Mouse (Mus musculus) MEL-GATA-1-ER (cell line): ENCODE data around the gene Gcm2.
A peak's percentile ranks its signal among the peaks of the same experiment; 100 is the strongest.

Source experiments
- DNase-seq: peaks from one replicate; pipeline ENCODE4 v3.0.0-alpha.2; 2012; ENCODE audit warnings: low read depth; ENCODE audit errors: extremely low read depth

Gcm2 gene

DNA sequence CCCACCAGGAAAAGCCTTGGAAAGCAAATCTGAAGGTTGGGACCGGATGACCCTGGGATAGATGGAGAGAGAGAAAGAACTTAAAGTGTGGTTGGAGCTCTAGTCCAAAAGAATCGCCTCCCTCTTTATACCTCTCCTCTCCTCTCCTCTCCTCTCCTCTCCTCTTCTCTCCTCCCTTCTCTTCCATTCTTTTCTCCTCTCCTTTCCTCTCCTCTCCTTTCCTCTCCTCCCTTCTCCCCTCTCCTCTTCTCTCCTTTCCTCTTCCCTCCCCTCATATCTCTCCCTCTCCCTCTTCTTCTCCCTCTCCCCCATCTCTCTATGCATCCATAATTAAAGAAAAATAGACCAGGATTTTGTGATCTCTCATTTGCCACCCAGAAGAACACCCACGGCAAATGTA, at the start of gene Gcm2:
Gene Gcm2, minus strand, starts transcription at position 101 of the 400 bp plus-strand sequence.
- DNase-seq: no peak

DNA sequence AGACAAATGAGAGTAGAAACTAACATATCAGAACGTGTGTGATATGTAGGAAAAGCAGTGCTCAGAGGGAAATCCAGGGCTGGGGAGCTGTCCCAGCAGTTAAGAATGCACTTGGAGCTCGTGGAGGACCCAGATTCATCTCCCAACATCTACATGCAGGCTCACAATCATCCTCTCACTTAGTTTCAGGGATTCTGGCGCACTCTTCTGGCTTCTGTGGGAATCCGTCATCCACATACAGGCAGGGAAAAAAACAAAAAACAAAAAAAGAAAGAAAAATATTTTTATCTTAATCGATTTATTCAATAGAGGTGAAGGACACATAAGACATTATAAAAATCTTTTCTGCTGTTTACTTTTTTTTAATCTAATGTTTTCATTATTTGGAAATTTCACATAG, 47.6 kb upstream of the Gcm2 start:
- no peak for DNase-seq

DNA sequence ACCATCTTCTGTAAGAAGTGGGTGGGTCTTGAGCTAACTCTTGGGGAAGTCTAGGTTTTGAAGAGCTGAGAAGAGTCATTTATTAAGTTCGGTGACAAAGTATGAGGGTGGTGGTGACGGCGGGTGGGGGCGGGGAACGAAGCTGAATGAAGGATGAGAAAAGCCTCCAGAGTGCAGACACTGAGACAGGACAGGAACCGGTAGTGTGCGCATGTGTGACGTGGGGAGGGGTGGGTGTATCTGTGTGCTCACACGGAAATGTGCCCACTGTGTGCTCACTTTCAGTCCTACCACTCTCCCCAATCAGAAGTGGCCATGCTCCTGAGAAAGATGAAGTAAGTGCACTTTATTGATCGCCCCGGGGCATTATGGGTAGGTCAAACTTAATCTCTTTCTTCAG, 42.3 kb upstream of the Gcm2 start:
- DNase-seq: no peak

DNA sequence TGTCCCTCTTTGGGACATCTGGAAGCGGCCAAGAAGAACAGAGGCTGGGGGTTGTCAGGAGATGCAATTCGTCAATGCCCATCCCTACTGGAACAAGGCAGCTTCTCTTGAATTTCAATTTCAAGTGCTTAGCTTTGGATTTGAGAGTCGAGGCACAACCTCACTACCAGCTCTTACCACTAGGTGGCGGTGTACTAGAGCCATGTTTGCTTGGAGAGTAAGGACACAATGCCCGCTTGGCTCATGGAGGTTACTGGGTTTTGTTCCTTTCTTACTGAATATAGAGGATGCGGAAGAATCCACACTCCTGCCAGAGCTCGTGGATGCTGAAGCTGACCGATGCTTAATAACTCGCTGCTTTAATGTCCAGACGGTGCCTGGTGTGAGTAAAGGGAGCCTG, 35.4 kb upstream of the Gcm2 start:
- peak; percentile 44 for DNase-seq

DNA sequence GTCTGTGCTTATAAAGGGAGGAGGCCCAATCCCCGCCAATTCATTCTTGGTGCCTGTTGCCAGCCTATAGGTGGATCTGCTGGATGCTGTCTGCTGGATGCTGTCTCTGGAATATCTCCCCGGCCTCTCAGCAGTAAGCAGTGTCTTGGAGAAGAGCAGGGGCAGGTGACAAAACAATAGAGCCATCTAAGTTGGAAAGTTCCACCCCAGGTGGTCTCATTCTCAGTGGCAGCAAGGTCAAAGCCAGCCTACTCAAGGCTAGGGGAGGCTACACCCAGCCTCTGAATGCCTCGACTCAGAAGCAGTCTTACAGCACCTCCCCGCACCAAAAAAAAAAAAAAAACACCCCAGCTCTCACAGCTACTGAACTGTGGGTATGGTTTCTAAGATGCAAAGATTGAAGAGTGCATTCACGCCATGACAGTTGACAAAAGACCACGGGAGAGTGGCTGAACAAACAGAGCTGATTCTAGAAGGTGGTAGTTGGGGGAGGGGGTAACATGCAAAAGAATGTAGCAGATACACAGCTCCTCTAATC, 34.7 kb upstream of the Gcm2 start:
- no peak for DNase-seq

DNA sequence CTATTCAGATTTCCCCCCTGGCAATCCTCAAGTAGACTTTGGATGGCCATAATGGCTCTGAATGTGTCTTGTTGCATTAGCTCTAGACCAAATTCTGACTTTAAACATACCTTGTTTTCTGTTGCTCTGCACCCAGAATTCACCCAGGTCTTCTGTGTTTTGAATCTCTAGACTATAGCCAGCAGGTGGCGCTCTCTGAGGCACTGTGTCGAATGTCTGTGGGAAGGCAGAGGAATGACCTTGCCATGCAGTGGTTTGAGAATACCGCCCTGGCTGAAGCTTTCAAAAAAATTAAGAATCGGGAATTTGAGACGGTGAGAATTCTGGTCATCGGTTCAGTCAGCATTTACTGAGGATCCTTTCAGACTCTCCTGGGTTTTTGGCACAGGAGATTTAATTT, 24.1 kb upstream of the Gcm2 start:
- DNase-seq: peak; percentile 21

DNA sequence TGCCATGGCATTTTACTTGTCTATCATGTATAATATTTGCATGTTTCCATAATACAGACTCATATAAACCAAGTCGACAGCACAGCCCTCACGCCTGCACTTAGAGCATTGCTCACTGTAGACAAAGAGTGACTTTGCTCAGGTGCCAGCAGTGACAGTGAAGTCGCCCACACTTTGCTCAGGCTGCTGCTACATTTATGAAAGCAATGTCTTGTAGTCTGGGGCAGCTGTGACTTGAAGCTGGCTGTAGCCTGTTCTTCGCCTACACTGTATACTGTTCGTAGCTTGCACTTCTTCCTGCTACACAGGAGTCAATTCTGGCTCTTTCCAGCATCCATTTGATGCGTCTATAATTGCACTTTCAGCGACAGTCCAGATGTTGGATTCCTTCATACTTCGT, 18.2 kb upstream of the Gcm2 start:
- no peak for DNase-seq

DNA sequence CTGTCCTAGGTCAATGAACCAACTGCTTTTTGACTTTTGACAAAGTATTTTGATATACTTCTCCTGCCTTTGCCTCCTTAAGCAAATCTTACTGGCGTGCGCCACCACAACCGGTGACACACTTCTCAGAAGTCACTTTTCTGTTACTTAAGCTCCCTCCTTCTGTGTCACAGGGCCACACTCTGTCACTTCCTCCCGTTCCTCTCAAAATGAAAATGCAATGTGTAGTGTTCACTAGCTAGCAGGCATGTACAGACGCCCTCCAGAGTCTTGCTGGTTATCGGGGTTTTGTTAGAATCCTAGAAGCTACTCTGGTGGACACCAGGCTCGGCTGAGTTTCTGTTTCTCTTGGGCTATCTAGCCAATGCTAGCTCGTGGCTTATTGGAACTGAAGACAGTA, 17.5 kb upstream of the Gcm2 start:
- no peak for DNase-seq

DNA sequence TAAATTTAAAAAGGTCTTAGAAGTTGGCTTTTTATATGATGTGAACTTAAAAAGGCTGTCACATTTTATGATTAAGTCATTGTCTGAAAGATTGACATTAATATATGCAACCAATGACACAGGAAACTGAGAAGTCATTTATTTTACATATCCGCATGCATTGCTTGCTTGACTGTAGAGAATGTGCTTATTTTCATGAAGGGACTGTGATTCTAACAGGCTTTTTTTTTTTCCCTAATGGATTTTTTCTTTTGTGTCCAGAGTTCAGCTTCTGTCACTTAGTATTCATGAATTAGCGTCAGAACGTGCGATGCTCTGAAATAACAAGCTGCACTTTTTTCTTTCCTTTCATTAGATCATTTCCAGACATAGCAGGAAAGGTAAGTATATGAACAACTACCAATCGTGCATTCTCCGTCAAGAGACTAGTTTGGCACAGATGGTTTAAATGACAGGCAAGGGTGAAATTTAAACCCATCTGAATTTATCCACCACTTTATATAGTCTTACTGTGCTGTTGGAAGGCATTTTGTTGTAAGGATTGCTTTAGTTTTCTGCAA, 12.9 kb upstream of the Gcm2 start:
- DNase-seq: no peak

DNA sequence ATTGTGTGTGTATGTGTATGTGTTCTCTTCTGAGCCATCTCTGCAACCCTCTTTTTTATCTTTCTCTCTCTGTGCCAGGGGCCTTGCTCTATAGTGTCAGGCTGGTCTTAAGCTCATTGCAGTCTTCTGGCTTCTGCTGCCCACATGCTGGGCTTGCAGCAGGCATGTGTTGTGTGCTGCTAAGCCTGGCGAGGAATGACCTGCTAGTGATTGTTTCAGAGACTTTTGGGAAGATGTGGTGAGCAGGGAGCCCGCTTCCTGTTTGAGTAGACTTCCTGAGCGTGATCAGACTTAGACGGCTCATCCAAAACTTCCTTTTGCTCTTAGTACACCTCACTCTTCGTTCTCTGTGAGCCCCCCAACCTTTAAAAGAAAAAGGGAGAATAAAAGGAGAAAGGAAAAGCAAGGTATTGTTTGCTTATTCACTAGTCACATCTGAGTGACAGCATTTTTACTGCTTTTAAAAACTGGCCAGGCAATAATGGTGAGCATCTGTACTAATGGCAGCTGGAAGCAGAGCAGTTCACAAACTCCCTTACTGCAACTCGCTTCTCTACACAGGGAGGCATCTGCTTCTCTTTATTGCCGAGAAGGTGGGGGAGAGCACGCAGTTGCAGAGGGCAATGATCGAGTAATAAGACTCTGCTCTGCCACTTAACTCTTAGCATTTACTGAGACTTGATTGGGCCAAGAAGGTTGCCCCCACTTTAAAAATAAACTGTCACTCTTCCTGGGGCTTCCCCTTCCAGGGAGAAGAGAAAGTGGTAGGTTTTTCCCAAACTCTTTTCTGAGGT, 8.5 kb upstream of the Gcm2 start:
- DNase-seq: no peak

DNA sequence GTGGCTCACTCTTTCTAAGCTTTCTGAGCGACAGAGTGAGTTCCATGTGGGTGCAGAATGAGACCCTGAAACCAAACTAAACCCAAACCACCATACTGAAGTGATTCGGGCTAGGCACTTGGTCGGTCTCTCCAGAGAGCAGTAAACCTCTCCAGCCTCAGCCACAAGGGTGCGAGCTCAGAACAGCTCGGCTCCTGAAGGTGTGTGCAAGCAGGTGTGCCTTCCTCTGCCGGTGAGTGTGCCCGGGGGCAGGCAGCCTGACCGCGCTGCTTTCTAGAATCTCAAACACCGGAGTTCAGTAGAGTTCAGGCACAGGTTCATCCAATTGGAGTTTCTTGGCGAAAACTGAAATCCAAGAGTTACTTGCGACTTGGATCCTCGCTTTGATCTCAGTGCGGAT, 3.1 kb upstream of the Gcm2 start, which contains the start of gene Sycp2l:
Gene Sycp2l, plus strand, starts transcription at position 368 of the 400 bp plus-strand sequence.
- DNase-seq: no peak

DNA sequence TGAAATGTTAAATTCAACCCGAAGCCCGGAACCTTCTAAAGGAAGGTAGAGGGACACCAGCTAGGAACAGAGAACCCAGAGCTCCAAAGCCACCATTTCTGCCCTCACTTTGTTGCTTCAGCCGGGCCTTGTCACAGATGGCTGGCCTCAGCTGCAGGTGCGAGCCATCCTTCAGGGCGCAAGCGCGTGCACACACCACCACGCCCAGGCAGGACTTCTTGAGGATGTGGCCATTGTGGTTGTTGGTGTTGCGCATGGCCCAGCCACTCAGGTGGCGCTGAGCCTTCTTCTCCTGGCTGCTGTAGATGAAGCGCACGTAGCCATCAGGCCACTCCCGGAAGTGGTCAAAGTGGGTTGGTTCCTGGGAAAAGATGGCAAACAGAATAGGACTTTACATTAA, 5.3 kb downstream of the Gcm2 start:
- no peak for DNase-seq

DNA sequence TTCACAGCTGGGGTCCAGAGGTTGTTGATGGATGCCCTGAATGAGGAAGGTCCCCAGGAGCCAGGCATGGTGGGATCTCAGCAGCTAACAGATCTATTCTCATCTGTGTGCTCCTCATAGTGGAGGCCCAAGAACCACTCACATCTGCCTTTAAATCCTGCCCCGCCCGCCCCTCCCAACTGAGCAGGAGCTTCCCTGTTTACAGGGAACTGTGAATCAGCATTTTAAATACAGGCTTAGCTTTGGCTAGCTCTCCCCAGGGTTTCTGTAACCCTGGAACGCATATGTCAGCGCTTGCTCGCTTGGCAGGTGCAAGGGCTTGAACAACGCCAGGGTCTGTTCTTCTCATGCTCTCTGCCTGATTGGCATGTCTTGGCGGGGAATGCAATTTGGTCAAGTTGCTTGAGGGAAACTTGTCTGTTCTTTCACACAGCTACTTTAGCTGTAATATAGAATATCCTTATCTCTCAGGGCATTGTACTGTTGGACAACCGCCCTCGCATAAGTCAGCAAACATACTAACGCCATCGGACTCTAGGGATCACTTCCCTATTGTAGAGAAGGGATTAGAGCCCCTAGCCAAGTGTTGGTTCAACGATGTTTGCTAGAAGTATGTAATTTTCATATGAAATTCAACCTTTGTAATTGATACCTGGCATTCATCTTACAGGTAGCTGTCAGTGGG, 6.9 kb downstream of the Gcm2 start:
- peak; percentile 43 for DNase-seq

DNA sequence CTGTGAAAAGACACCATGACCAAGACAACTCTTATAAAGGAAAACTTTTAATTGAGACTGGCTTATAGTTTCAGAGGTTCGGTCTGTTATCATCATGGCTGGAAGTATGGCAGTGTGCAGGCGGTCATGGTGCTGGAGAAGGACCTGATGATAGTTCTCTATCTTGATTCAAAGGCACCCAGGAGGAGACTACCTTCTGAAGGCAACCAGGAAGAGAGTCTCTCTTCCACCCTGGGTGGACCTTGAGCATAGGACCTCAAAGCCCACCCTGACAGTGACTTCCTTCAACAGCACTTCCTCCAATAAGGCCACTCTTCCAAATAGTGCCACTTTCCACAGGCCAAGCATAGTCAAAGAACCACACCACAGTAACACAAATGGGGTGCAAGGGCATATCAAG, 10.8 kb downstream of the Gcm2 start:
- DNase-seq: no peak

DNA sequence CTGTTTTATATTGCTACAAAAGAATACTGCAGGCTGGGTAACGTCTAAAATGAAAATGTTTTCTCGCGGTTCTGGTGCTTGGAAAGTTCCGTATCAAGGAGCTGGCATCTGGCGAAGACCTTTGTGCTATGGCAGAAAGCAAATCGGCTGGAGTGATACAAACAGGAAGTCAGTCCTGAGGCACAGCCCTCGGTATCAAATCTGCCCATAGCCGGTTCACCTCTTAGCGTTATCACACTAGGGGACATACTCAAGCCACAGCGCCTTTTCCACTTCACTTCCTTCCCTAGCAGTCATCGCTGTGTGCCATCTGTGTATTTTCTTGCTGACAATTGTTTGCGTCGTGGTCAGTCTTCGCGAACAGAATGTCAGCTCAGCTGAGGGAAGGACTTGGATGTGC, 12.5 kb downstream of the Gcm2 start:
- DNase-seq: peak; percentile 84

DNA sequence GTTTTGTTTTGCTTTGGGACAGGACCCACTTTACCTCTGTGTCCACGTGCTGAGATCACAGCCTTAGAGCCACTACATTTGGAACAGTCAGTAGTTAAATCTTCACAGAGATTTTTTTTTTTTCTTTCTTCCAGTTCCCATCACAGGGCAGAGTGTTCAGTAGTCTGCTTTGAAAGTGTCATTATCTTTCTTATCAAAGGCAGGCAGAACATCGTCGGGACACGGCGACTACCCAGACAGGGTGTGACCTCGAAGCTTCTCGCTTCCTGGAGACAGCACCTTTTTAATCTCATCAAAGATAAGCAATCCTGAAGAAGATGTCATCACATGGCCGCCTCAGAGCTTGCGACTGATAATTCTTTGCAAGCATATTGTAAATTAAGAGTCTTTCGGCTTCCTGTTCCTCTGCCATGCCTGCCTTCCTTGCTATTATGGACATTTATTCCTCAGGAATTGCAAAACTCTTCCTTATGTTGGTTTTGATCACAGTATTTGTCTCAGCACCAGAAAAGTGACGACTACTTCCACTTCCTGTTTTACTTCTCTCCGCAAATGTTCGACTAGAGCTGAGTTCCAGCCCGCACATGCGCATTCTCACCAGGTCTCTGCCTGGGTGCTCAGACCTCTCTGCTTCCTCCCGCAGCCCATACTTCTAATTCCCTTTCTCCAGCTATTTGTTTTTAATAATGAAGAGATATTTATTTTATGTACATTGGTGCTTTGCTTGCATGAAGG, 13.3 kb downstream of the Gcm2 start:
- DNase-seq: peak; percentile 82

DNA sequence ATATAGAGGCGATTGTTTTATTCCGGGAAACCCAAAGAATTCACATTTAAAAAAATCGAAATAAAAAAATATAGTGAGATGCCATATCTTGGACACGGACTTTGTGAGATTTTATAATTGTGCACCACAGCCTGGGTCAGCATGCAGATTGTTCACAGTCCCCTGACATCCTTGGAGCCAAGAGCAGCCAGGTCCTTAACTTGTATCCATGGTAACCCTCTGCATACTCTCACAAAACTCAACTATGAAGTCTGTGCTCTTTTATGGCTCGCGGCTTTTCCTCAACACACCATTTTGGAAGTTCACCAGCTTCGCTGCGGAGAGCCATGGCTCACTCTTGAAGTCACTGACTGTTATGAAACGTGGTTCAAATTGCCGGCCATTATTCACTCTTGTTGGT, 16.7 kb downstream of the Gcm2 start:
- DNase-seq: no peak

DNA sequence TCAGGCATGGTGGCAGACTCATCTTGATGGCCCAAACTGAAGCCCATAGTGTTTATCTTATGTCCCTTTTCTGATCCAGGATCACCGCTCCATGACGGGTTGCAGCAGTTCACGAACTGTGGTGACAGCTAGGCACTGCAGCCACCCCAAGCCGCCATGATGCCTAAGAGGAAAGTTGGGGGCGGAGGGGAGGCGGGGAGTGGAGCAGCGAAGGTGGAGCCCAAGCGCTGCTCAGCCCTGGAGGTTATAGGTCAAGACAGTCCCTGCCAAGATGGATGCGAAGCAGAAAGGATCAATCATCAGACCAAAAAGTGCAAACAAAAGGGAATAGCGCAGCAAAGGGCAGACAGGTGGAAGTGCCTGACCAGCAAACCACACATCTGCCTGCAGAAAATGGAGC, 19.6 kb downstream of the Gcm2 start:
- DNase-seq: no peak

DNA sequence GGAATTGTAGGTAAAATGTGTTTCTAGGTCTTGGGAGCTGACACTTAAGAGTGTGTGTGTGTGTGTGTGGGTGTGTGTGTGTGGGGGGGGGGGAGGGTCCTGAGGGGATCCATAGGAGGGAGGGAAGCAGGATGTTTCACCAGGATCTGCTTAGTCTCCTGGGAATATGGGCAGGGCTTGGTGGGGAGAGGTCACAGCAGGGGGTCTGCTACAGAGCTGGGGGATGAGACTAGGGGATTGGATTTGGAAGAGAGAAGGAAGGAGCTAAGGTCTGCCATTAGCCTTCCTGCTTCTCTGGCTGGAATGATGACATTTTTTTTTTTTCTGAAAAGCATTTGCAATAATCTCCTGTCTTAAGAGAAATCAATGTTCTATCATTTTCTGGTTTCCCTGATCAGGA, 22.1 kb downstream of the Gcm2 start:
- DNase-seq: no peak

DNA sequence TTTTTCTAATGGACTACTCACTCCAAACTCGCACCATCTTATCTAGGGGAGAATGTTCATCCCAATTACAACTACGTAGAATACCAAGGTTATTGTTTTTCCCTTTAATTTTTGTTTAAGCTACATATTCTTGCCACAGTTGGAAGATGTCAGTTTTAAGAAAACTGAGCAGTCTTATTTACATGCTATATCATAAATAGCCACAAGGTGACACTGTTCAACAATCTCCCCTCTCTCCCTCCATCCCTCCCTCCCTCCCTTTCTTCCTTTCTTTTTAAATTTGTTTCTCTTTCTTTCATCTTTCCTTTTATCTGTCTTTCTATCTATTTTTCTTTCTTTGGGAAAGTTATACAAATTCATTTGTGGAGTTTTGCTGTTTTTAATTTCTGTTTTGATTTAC, 25.7 kb downstream of the Gcm2 start:
- no peak for DNase-seq

DNA sequence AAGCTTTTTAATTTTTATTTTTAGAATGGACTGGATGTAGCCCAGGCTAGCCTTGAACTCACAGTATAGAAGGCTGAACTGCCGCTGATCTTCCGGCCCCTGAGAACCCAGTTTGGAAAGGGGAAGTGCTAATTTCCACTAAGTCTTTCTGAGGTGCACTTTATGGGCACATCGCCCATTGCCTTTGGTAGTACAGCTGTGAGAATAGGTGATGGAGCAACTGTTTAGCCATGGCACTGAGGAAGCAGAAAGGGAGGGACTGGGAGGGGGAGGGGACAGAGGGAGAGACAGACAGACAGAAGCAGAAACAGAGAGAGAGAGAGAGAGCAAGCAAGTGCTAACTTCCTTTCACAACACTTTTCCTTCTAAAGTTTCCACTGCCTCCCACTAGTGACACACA, 26.3 kb downstream of the Gcm2 start:
- no peak for DNase-seq

DNA sequence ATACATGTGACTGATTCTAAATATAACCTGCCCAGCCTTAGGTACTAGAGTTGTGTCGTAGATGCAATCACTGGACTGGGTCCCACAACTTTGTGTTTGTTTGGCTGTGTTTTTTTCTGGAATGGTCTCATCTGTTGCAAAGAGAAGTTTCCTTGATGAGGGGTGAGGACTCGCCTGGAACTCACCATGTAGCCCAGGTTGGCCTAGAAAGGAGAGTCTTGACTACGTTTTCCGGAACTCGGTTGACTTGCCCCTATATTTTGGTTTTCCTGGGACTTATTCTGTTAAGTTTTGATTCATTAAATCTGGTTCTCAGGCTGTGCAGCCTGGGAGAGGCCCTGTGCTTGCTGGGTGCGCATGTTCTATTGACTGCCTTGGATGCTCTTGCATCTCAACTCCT, 30.1 kb downstream of the Gcm2 start:
- DNase-seq: no peak
